Mouse (Mus musculus): ENCODE data around the gene Scgb2b12. TPM values are rescaled to one million over a fixed set of nuclear protein-coding genes. Genes with fewer than 3 reads are reported as not detected.
"Not testable (repeated sequence)": the region's sequence is repeated elsewhere in the genome, so short reads cannot be mapped to it uniquely, and the experiment has no call there.

Gene Scgb2b12
- polyA plus RNA-seq (2012; fragmentation: generic; extraction: Trizol) = not detected
- long read RNA-seq, experiment 1 = 0 reads
- long read RNA-seq, experiment 2 = 0 reads

- not testable (repeated sequence) for H3K36me3 ChIP-seq (ENCODE audit: control insufficient read depth, insufficient read depth); H3K4me3 ChIP-seq (ENCODE audit: insufficient read depth, poor library complexity, severe bottlenecking); H3K79me2 ChIP-seq (ENCODE audit: control insufficient read depth, insufficient read depth); H3K79me3 ChIP-seq (ENCODE audit: low read depth); H3ac ChIP-seq (ENCODE audit: control insufficient read depth, insufficient read length, low read depth); H3K27me3 ChIP-seq (ENCODE audit: control insufficient read depth, insufficient read depth, insufficient read length)
These were observed at the start of gene Scgb2b12 for GRCm38 (mm10) chr7:32327145-32327544. Gene Scgb2b12, minus strand, starts transcription at chr7:32327245.

GRCm38 (mm10) chr7:32333882-32334281, 6.8 kb upstream of the Scgb2b12 start, which contains the start of gene Scgb1b12:
Gene Scgb1b12, plus strand, starts transcription at chr7:32334182.
- H3ac ChIP-seq (ENCODE audit: control insufficient read depth, insufficient read length, low read depth); H3K36me3 ChIP-seq (ENCODE audit: control insufficient read depth, insufficient read depth); H3K27me3 ChIP-seq (ENCODE audit: control insufficient read depth, insufficient read depth, insufficient read length); H3K79me3 ChIP-seq (ENCODE audit: low read depth); H3K4me3 ChIP-seq (ENCODE audit: insufficient read depth, poor library complexity, severe bottlenecking); H3K79me2 ChIP-seq (ENCODE audit: control insufficient read depth, insufficient read depth): not testable (repeated sequence)

Other genes with a start within 250 kb of the Scgb2b12 start
- gene Scgb1b10, start 226.4 kb downstream of the Scgb2b12 start, polyA plus RNA-seq (2012; fragmentation: generic; extraction: Trizol) = not detected
- not detected for gene Scgb2b11, start 116.1 kb downstream of the Scgb2b12 start, polyA plus RNA-seq (2012; fragmentation: generic; extraction: Trizol)
- gene Scgb1b11, start 104.4 kb downstream of the Scgb2b12 start, polyA plus RNA-seq (2012; fragmentation: generic; extraction: Trizol) = not detected
- gene Scgb1b12, start 6.9 kb upstream of the Scgb2b12 start, polyA plus RNA-seq (2012; fragmentation: generic; extraction: Trizol) = not detected
- not detected for gene Scgb1b29, start 114.3 kb upstream of the Scgb2b12 start, polyA plus RNA-seq (2012; fragmentation: generic; extraction: Trizol)